Mouse (Mus musculus): Measurements from ENCODE around the gene Cacna1i.

- no peak for TF ChIP-seq POLR2A (IDR thresholded peaks at IDR 0.05; ENCODE audit: borderline replicate concordance, extremely low read depth, insufficient read depth, insufficient read length, poor library complexity, severe bottlenecking)
- TF ChIP-seq CTCF (IDR thresholded peaks at IDR 0.05; ENCODE audit: borderline replicate concordance, extremely low read depth, insufficient read depth, insufficient read length) = no peak
These were observed 38.9 kb upstream of the Cacna1i start for GRCm38 (mm10) chr15:80248135-80248534.
